Mouse (Mus musculus) hindbrain, embryonic 10.5 days (tissue): ENCODE results near the gene Nlgn2. TPM values are rescaled to one million over a fixed set of nuclear protein-coding genes. Genes with fewer than 3 reads are reported as not detected.

Experiments
- DNase-seq: peaks from one replicate; pipeline ENCODE4 v3.0.0-alpha.2; 2017; ENCODE audit warnings: low spot score
- H3K27ac ChIP-seq: fragments of 300-500 bp; sonication (generic); 2 replicates; pipeline ENCODE4 v1.5.1; 2016; ENCODE audit warnings: mild to moderate bottlenecking, moderate library complexity
- H3K27me3 ChIP-seq: fragments of 300-500 bp; sonication (generic); 2 replicates; pipeline ENCODE4 v1.6.1; 2016; ENCODE audit warnings: mild to moderate bottlenecking; ENCODE audit not compliant: poor library complexity, insufficient read depth, severe bottlenecking
- H3K36me3 ChIP-seq: fragments of 300-500 bp; sonication (generic); 2 replicates; pipeline ENCODE4 v1.6.1; 2016; ENCODE audit warnings: mild to moderate bottlenecking, moderate library complexity
- H3K4me1 ChIP-seq: fragments of 300-500 bp; sonication (generic); replicated peaks from 2 replicates; pipeline ENCODE4 v1.6.1; 2016; ENCODE audit warnings: mild to moderate bottlenecking
- H3K4me3 ChIP-seq: fragments of 300-500 bp; sonication (generic); 2 replicates; pipeline ENCODE4 v1.5.1; 2016; ENCODE audit warnings: mild to moderate bottlenecking, moderate library complexity
- H3K9me3 ChIP-seq: fragments of 300-500 bp; sonication (generic); 2 replicates; pipeline ENCODE4 v1.6.1; 2016; ENCODE audit warnings: mild to moderate bottlenecking, moderate library complexity
- WGBS: fragments of 180-500 bp; shearing (Covaris S2); methylation state at CpG from one replicate; pipeline ENCODE4 v1.1.7; 2016; 5-methylcytosine and 5-hydroxymethylcytosine counted together
- polyA plus RNA-seq: library from polyadenylated mRNA; unstranded; fragments of >200 nt; fragmentation: Nextera tagmentation; extraction: Ambion mirVana; gene quantifications from 2 replicates; pipeline ENCODE4 v1.2.1, GENCODE M21; 2016

Nlgn2 gene
- polyA plus RNA-seq, 1 experiment from 2014 or later: 9.1 TPM

DNA sequence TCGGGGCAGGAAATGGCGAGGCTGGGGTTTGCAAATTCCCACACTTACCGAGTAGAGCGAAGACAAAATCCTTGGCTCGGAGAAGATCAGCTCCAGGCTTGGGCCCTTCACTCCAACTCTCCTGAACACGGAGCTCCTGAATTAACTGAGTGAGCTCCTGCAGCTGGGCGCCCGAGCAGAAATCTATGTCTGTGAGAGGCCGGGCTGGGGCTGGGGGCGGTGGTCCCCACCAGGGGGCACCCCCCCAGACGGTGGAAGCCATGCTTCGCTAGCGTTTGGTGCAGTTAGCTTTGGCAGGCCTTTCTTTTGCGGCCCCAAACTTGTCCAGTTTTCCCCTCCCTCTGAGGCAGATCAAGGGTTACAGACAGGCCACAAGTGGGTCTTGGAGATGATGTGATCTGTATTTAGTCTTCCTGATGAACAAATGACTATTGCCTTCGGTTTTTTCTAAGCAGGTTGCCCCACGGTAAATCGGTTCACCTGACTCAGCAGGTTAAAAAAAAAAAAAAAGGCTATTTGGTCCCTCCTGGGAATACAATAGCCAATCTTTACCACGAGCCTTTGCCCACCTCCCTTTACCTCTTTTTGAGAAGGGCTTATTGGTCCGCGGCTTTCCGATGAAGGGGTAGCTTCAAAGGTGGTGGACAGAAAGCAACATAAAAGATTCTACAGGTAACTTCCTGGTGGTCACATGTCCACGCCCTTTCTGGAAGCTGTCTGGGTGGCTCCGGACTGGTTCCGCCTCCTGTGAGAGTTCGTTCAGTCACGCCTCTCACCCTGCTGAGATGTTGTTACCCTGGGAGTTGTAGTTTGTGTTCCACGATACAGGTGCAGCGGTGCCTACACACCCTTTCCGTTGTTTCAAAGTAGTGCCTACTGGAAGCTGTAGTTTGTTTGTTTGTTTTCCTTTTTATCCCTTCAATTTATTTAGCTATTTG, 32.3 kb downstream of the Nlgn2 start, which contains the start of gene Tmem102:
Gene Tmem102, minus strand, starts transcription at position 653 of the 938 bp plus-strand sequence.
- 5% methylated on average over 29 of the region's 29 CpGs for WGBS
- peaks cover 4% of the 10 kb centered on the region; the same call in 1 of the 2 replicates for H3K9me3 ChIP-seq
- peaks cover 72% of the 10 kb centered on the region for H3K27me3 ChIP-seq
- no peaks in the 10 kb centered on the region for H3K36me3 ChIP-seq
- peaks cover 49% of the 10 kb centered on the region for H3K4me1 ChIP-seq
- peak within 1 kb of the TSS; percentile 66 for H3K4me3 ChIP-seq
- DNase-seq: peak; percentile 17
- no peak within 1 kb of the TSS for H3K27ac ChIP-seq

DNA sequence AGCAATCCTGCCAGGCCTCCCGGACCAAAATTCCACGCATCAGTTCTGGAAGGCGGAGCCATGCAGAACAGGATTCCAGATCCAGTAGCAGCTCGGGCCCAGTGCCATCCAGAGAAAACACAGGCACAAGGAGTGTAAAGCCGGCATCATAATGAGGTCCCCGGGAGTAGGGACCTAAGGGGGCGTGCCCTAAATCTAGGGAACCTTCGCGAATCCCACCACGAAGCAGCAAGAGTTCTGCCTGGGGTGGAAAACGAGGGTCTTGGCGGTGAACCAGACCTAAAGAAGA, 33.0 kb downstream of the Nlgn2 start:
- no peaks in the 10 kb centered on the region for H3K36me3 ChIP-seq
- DNase-seq: no peak
- H3K4me1 ChIP-seq: peaks cover 55% of the 10 kb centered on the region
- H3K27me3 ChIP-seq: peaks cover 79% of the 10 kb centered on the region
- peaks cover 4% of the 10 kb centered on the region; the same call in 1 of the 2 replicates for H3K9me3 ChIP-seq
- WGBS: 5% methylated on average over 12 of the region's 12 CpGs
- H3K27ac ChIP-seq: no peak overlapping the region
- H3K4me3 ChIP-seq: peak overlapping the region; percentile 66

DNA sequence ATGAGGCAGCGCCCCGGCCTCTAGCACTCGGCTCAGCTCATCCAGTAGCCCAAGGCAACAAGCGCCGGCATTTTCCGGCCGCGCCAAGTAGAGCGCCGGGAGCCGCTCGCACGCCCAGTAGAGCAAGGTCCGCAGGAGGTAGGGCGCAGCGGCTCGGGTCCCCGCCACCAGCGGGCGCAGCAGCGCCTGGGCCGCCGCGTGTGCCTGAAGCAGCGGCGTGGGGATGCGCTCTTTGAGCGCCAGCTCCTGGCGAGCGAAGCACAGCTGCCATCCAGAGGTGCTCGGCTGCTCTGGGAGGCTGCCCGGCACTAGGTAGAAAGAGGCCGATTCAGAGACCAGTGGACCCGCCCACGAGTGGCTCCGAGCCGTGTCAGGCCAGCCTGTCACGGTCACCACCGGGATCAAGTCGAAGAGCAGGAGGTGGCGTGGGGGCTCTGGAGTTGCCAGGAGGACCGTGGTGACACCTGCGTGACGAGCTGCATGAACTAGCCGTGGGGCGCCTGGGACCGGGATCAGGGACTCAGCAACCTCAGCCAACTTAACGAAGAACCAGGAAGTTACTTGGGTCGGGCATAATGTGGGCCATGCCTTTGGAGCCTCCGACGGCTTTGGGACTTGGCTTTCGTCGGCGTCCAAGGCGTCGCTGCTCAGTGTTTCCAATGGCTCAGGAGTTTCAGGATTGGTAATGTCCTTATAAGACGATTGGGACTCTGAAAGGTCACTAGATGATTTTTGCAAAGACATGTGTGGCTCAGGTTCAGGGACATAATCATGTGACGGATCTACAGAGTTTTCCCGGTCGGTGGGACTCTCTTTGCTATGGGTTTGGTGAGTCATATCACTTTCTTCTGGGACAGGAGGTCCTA, 33.6 kb downstream of the Nlgn2 start:
- H3K36me3 ChIP-seq: no peaks in the 10 kb centered on the region
- peak overlapping the region; percentile 72 for H3K27ac ChIP-seq
- WGBS: 2% methylated on average over 60 of the region's 60 CpGs
- peak overlapping the region; percentile 66 for H3K4me3 ChIP-seq
- H3K27me3 ChIP-seq: peaks cover 84% of the 10 kb centered on the region
- peaks cover 4% of the 10 kb centered on the region; the same call in 1 of the 2 replicates for H3K9me3 ChIP-seq
- peaks cover 61% of the 10 kb centered on the region for H3K4me1 ChIP-seq
- DNase-seq: peak; percentile 74

DNA sequence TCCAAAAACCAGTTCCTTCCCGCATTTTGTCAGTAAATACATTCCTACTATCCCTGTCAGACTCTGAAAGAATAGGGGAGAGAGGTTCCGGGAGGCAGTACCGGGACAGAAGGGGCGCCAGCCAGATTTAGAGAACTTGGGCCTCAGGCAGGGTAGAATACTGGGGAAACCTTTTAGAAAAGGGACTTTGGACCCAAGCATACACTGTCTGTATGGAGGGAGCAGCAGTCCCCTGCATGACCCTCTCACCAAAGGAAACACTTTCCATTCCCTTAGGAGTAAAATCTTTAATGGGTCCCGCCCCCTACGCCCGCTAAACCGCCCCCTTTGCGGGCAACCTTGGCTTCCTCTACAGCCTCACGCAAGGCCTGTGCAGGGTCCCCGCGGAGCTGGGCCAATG, 34.3 kb downstream of the Nlgn2 start:
- no peak for DNase-seq
- H3K9me3 ChIP-seq: peaks cover 4% of the 10 kb centered on the region; the same call in 1 of the 2 replicates
- peaks cover 91% of the 10 kb centered on the region for H3K27me3 ChIP-seq
- no peaks in the 10 kb centered on the region for H3K36me3 ChIP-seq
- WGBS: 3% methylated on average over 12 of the region's 12 CpGs
- peak overlapping the region; percentile 66 for H3K4me3 ChIP-seq
- H3K27ac ChIP-seq: peak overlapping the region; percentile 72
- peaks cover 67% of the 10 kb centered on the region for H3K4me1 ChIP-seq

DNA sequence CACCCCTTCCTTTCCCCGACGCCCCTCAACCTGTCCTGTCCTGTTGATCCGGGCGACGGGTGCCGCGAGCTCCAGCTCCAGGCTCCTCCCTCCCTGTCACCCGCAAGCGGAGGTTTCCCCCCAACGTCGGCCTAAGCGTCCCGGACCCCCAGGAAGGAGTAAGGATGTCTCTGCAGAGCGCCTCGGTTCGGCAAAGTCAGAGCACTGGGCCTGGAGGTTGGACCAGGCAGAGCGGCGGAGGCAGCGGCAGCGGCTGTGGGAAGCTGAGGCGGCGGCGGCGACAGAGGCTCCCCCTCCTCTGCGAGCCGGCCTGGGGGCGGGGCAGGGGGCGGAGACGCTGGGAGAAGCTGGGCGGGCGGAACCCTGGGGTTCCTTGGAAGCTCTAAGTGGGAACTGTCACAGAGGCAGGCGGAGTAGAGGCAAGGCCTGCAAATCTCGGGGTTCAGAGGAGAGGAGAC, 34.9 kb downstream of the Nlgn2 start:
- H3K9me3 ChIP-seq: peaks cover 4% of the 10 kb centered on the region; the same call in 1 of the 2 replicates
- H3K4me3 ChIP-seq: peak overlapping the region; percentile 66
- under 1% methylated on average over 33 of the region's 33 CpGs for WGBS
- peaks cover 97% of the 10 kb centered on the region for H3K27me3 ChIP-seq
- peak; percentile 80 for DNase-seq
- peak overlapping the region; percentile 82 for H3K27ac ChIP-seq
- no peaks in the 10 kb centered on the region for H3K36me3 ChIP-seq
- peaks cover 71% of the 10 kb centered on the region for H3K4me1 ChIP-seq

DNA sequence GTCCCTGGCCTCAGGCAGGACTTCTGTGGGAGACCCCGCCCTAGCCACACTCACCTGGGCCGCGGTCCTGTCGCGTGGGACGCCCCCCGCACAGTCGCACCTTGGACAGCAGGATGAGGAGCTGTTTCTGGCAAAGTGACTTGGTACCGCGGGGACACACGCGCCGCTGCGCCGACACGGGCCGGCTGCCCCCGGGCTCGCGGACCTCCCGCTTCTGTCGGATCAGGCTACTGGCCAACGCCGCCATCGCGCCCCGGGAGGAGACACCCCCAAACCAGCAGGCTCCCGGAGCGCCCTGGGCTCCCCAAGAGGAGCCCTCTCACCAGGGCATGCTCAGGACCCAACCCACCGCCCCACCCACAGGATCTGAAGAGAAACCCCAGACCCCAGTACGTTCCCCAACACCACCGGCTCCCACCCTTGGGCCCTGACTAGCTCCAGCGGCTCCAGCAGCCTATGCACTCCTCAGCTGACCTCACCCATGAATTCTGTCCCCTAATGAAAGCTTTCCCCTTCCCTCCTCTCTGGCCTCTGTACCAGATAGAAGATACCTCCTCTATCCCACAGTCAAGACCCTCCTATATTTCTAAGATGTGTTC, 36.1 kb downstream of the Nlgn2 start, which contains the start of gene Fgf11:
Gene Fgf11, minus strand, starts transcription at position 479 of the 599 bp plus-strand sequence.
- peak; percentile 30 for DNase-seq
- Histone ChIP-seq H3K4me1 (peaks cover 71% of the 10 kb centered on the region), H3K4me3 (peak within 1 kb of the TSS; percentile 66), H3K27ac (peak within 1 kb of the TSS; percentile 96), H3K27me3 (peaks cover 99% of the 10 kb centered on the region), H3K9me3 (peaks cover 2% of the 10 kb centered on the region; the same call in 1 of the 2 replicates), H3K36me3 (no peaks in the 10 kb centered on the region)
- 1% methylated on average over 33 of the region's 33 CpGs for WGBS

DNA sequence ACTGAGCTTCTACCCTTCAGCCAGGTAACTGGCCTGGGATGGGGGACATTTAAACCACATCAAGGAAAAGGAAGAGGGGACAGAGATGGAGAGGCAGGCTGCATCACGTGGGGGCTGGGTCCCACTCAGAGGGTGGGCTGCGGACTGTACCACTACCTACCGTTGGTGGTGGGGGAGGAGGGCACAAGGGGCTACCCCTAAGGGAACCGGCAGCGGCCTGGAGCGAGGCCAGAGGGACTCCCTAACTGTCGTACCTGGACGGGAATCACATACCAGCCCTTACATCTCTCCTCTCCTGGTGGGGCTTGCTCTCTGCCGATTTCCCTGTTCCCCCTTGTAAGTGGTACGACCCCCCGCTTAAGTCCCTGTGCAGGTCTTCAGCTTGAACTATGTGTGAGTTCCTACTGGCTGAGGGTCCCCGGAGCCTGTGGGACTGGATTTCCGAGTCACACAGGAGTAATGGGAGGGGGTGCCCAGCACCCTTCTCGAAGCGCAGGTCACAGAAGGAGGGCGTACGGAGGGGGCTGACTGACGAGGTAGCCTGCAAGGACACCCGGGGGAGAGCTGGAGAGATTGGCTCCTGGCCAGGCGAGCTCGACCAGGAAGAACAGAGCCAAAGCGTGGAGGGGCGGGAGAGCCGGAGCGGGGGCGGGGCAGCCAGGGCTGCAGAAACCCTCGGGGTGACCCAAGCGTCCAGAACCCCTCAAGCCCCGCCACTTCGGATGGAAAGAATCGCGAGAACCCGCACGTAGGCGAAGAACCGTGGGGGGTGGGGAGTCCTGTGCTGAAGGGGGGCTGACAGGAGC, 37.0 kb downstream of the Nlgn2 start:
- H3K27ac ChIP-seq: peak overlapping the region; percentile 96
- WGBS: under 1% methylated on average over 36 of the region's 36 CpGs
- H3K36me3 ChIP-seq: no peaks in the 10 kb centered on the region
- H3K9me3 ChIP-seq: no peaks in the 10 kb centered on the region
- H3K4me1 ChIP-seq: peaks cover 77% of the 10 kb centered on the region
- peak overlapping the region; percentile 66 for H3K4me3 ChIP-seq
- peak; percentile 86 for DNase-seq
- H3K27me3 ChIP-seq: peaks cover 99% of the 10 kb centered on the region

DNA sequence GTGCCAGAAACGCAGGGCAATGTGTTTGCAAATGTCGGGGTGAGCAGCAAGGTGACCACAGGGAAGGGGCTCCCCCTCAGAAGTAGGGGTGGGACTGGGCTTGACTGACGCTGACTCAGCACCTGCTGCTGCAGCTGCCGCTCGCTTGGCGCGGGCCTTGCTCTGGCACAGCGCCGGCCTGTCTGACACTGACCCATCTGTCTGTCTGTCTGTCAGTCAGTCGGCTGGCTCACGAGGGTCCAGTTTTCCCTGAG, 37.5 kb downstream of the Nlgn2 start:
- DNase-seq: no peak
- H3K27me3 ChIP-seq: peaks cover 96% of the 10 kb centered on the region
- peaks cover 81% of the 10 kb centered on the region for H3K4me1 ChIP-seq
- H3K27ac ChIP-seq: peak overlapping the region; percentile 96
- H3K4me3 ChIP-seq: peak overlapping the region; percentile 66
- whole genome bisulfite sequencing: 1% methylated on average over 11 of the region's 11 CpGs
- H3K36me3 ChIP-seq: no peaks in the 10 kb centered on the region
- H3K9me3 ChIP-seq: no peaks in the 10 kb centered on the region

DNA sequence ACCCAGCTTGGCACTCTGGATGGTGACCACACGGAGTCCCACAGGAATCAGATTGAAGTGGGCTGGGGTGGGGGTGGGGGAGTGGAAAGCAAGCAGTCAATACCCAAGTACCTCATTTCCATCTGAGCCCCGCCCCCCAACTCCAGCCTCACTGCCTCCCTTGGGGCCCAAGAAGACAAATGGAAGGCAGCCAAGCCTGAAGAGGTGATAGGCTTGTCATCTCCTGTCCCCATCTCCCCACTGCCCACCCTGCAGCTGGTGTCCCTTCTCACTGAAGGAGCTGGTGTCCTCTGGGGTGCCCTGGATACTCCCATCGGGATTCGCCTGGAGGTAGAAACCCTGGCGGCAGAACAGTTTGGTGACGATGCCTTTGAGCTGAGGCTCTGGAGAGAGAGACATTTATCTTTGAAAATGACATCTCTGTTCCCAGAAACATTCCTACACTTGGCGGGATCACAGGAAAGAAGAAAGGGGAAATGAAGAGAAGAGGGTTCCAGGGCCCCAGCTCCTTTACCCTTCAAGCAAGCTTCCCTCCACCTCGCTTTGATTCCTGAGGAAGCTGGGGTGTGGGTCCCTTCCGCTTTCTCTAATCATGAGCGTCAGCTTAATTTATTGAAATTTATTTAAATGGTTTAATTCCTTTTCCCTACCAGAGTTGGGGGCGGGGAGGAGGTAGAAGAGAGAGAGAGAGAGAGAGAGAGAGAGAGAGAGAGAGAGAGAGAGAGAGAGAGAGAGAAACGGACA, 38.0 kb downstream of the Nlgn2 start:
- WGBS: 18% methylated on average over 12 of the region's 12 CpGs
- peak overlapping the region; percentile 96 for H3K27ac ChIP-seq
- H3K9me3 ChIP-seq: no peaks in the 10 kb centered on the region
- H3K4me3 ChIP-seq: peak overlapping the region; percentile 66
- no peaks in the 10 kb centered on the region for H3K36me3 ChIP-seq
- peak; percentile 66 for DNase-seq
- H3K4me1 ChIP-seq: peaks cover 77% of the 10 kb centered on the region
- H3K27me3 ChIP-seq: peaks cover 91% of the 10 kb centered on the region

DNA sequence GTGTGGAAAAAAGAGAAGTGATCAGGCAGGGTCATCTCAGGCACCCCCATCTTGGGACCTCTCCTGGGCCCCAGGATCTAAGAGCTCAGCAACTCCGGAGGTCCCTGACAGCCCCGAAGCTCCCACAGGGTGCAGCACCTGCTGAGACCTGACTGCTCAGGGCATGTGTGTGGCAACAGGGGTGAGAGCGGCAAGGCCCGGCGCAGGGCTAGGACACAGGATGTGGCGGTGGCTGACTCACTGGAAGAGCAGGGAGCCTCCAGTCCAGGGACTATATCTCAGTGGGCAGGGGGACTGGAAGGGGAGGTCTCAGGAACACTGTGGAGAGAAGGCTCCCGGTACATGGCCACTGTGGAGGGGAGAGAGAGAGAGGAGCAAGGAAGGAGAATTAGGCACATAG, 39.7 kb downstream of the Nlgn2 start:
- WGBS: 78% methylated on average over 7 of the region's 7 CpGs
- H3K9me3 ChIP-seq: no peaks in the 10 kb centered on the region
- DNase-seq: no peak
- peaks cover 91% of the 10 kb centered on the region for H3K27me3 ChIP-seq
- H3K27ac ChIP-seq: no peak overlapping the region
- no peak overlapping the region for H3K4me3 ChIP-seq
- H3K4me1 ChIP-seq: peaks cover 60% of the 10 kb centered on the region
- no peaks in the 10 kb centered on the region for H3K36me3 ChIP-seq

DNA sequence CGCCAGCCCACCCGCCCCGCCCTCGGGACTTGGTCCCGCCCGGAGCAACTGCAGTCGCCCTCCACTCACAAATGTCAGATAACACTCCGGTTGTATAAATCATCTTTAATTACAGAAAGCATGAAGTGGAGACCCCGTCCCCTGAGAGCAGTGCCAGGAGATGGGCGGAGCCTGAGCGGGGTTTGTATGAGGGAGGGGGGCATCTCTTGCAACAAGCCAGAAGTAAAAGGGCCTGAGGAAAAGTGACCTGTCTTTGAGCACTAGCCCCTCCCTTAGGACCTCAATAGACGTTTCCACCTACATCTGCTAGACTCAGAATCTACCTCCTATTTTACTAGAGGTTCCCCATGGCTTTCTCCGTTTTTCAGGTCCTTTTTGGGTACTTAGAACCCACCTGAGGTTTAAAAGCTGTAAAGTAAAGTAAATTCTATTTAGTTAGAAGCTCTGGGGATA, 41.6 kb downstream of the Nlgn2 start:
- H3K27ac ChIP-seq: peak overlapping the region; percentile 79
- peak overlapping the region; percentile 60 for H3K4me3 ChIP-seq
- H3K4me1 ChIP-seq: peaks cover 41% of the 10 kb centered on the region
- H3K9me3 ChIP-seq: no peaks in the 10 kb centered on the region
- WGBS: 4% methylated on average over 13 of the region's 13 CpGs
- H3K27me3 ChIP-seq: peaks cover 81% of the 10 kb centered on the region
- no peak for DNase-seq
- H3K36me3 ChIP-seq: no peaks in the 10 kb centered on the region
